Mouse (Mus musculus): ENCODE results near the gene Olfr1322. TPM values are rescaled to one million over a fixed set of nuclear protein-coding genes. Genes with fewer than 3 reads are reported as not detected.

The Olfr1322 gene
- not detected in 2 replicates for total RNA-seq (2015)
- not detected in 2 replicates for total RNA-seq (2017)

GRCm38 (mm10) chrX:49891383-49891782, at the start of gene Olfr1322:
Gene Olfr1322, minus strand, starts transcription at chrX:49891483.
- ATAC-seq (ENCODE audit: poor library complexity, severe bottlenecking) = no peak

GRCm38 (mm10) chrX:49877651-49878349, 13.5 kb downstream of the Olfr1322 start:
- ATAC-seq (ENCODE audit: poor library complexity, severe bottlenecking) = no peak

Other genes with a start within 250 kb of the Olfr1322 start
- gene Olfr1320, start 219.2 kb downstream of the Olfr1322 start, total RNA-seq (2015) = not detected in 2 replicates
- not detected in 2 replicates for gene Olfr1320, start 219.2 kb downstream of the Olfr1322 start, total RNA-seq (2017)
- not detected in 2 replicates for gene Olfr1321, start 156.4 kb downstream of the Olfr1322 start, total RNA-seq (2015)
- gene Olfr1321, start 156.4 kb downstream of the Olfr1322 start, total RNA-seq (2017) = not detected in 2 replicates
- not detected in 2 replicates for gene Igsf1, start 93.7 kb downstream of the Olfr1322 start, total RNA-seq (2015)
- not detected in 2 replicates for gene Igsf1, start 93.7 kb downstream of the Olfr1322 start, total RNA-seq (2017)
- gene Olfr1323, start 127.9 kb upstream of the Olfr1322 start, total RNA-seq (2015) = not detected in 2 replicates
- gene Olfr1323, start 127.9 kb upstream of the Olfr1322 start, total RNA-seq (2017) = not detected in 2 replicates

All from megakaryocyte, adult 5-6 weeks (primary cell).